Mouse (Mus musculus) gastrocnemius, postnatal 14 days (tissue): ENCODE measurements around the gene Cramp1l. TPM values are rescaled to one million over a fixed set of nuclear protein-coding genes. Genes with fewer than 3 reads are reported as not detected.

Experiments
- total RNA-seq, 2 experiments: library from RNA; stranded (reverse); gene quantifications; 2 replicates each; pipeline ENCODE4 v1.2.3; 2021

Cramp1l gene
- total RNA-seq, 2 experiments from 2014 or later = 7.1 to 7.3 TPM

Other genes starting within 250 kb of the Cramp1l start
- gene Meiob, start 211.5 kb downstream of the Cramp1l start, total RNA-seq = not detected
- gene Hagh, start 175.6 kb downstream of the Cramp1l start, total RNA-seq = 10 to 100 TPM; 71.1 to 77.2 TPM
- gene Fahd1, start 165.4 kb downstream of the Cramp1l start, total RNA-seq = 10 to 100 TPM; 38.9 to 46.1 TPM
- gene Igfals, start 149.8 kb downstream of the Cramp1l start, total RNA-seq = 1 to 10 TPM; 2.9 TPM
- gene Nubp2, start 129.4 kb downstream of the Cramp1l start, total RNA-seq = 10 to 100 TPM; 12.5 to 14.6 TPM
- gene Spsb3, start 129.1 kb downstream of the Cramp1l start, total RNA-seq = 10 to 100 TPM; 24.4 to 29.2 TPM
- gene Eme2, start 120.7 kb downstream of the Cramp1l start, total RNA-seq = 10 to 100 TPM; 13.9 to 14.5 TPM
- 100 to 1,000 TPM; 118 to 120 TPM for gene Mrps34, start 120.7 kb downstream of the Cramp1l start, total RNA-seq
- 1 to 10 TPM; 7.6 to 9.0 TPM for gene Nme3, start 119.3 kb downstream of the Cramp1l start, total RNA-seq
- 10 to 100 TPM; 16.3 to 19.2 TPM for gene Mapk8ip3, start 78.8 kb downstream of the Cramp1l start, total RNA-seq
- 10 to 100 TPM in 1 of 2 experiments, 1 to 10 TPM in 1; 8.2 to 13.3 TPM for gene Jpt2, start 55.1 kb downstream of the Cramp1l start, total RNA-seq
- gene Ift140, start 297 bp upstream of the Cramp1l start, total RNA-seq = 1 to 10 TPM; 2.9 to 4.1 TPM
- gene Tmem204, start 67.8 kb upstream of the Cramp1l start, total RNA-seq = 10 to 100 TPM; 13.9 to 16.3 TPM
- 1 to 10 TPM; 9.2 to 9.3 TPM for gene Telo2, start 100.2 kb upstream of the Cramp1l start, total RNA-seq
- 1 to 10 TPM; 8.4 to 9.6 TPM for gene Ptx4, start 105.0 kb upstream of the Cramp1l start, total RNA-seq
- 10 to 100 TPM; 14.3 to 15.5 TPM for gene Clcn7, start 117.6 kb upstream of the Cramp1l start, total RNA-seq
- gene Ccdc154, start 146.7 kb upstream of the Cramp1l start, total RNA-seq = not detected
- not detected for gene Gm38655, start 159.7 kb upstream of the Cramp1l start, total RNA-seq
- 10 to 100 TPM; 13.0 to 13.1 TPM for gene BC003965, start 168.8 kb upstream of the Cramp1l start, total RNA-seq
- 1 to 10 TPM; 4.6 to 4.8 TPM for gene Unkl, start 172.6 kb upstream of the Cramp1l start, total RNA-seq
- gene Gnptg, start 224.3 kb upstream of the Cramp1l start, total RNA-seq = 10 to 100 TPM; 12.3 to 14.8 TPM
- gene Tsr3, start 224.4 kb upstream of the Cramp1l start, total RNA-seq = 10 to 100 TPM; 19.7 to 21.0 TPM
- gene Baiap3, start 240.6 kb upstream of the Cramp1l start, total RNA-seq = under 1 TPM in 1 of 2 experiments, not detected in 1; 0.41 TPM